Mouse (Mus musculus) CH12.LX (cell line): ENCODE measurements at regions not wholly inside any gene's neighbourhood (a gene's known extent, or its start where the extent isn't known, plus 50 kb on each side); places are given as distances from the start of the nearest gene placed in this dataset.

Experiments
- CTCF ChIP-seq, 2 experiments: IDR thresholded peaks in 1 of 2; conservative IDR thresholded peaks in 1 of 2; 2 replicates each; pipeline ENCODE4 v1.5.1; 2011 to 2012; ENCODE audit warnings: low read depth in 2 of 2, low read length in 2 of 2, improper control_type of control experiment in 1 of 2, inconsistent platforms in 1 of 2, mild to moderate bottlenecking in 1 of 2, moderate library complexity in 1 of 2
- KAT2A ChIP-seq: IDR thresholded peaks from 2 replicates; pipeline ENCODE4 v1.6.1; 2012; ENCODE audit warnings: low read length, improper control_type of control experiment, inconsistent platforms; ENCODE audit not compliant: insufficient replicate concordance
- NELFE ChIP-seq: IDR thresholded peaks from 2 replicates; pipeline ENCODE4 v1.6.1; 2011; ENCODE audit warnings: low read depth, low read length, improper control_type of control experiment
- PAX5 ChIP-seq: IDR thresholded peaks from 2 replicates; pipeline ENCODE4 v1.6.1; 2012; ENCODE audit warnings: low read length, inconsistent platforms, mixed read lengths
- POLR2A ChIP-seq: IDR thresholded peaks from 2 replicates; pipeline ENCODE4 v1.6.1; 2011; ENCODE audit warnings: low read depth, mild to moderate bottlenecking, improper control_type of control experiment, low read length
- POLR2AphosphoS2 ChIP-seq: IDR thresholded peaks from 2 replicates; pipeline ENCODE4 v1.6.1; 2011; ENCODE audit warnings: low read depth, low read length, improper control_type of control experiment
- SMC3 ChIP-seq: IDR thresholded peaks from 2 replicates; pipeline ENCODE4 v1.6.1; 2011; ENCODE audit warnings: low read depth, low read length, improper control_type of control experiment

- TF ChIP-seq CTCF (conservative IDR thresholded peaks at IDR 0.05 in 1 of 2, IDR thresholded peaks at IDR 0.05 in 1 of 2; ENCODE audit: low read depth in 2 of 2, low read length in 2 of 2), result no peak
- no peak for TF ChIP-seq KAT2A
- TF ChIP-seq POLR2A, result no peak
- TF ChIP-seq SMC3, result no peak
- no peak for TF ChIP-seq POLR2AphosphoS2
- no peak for TF ChIP-seq PAX5
- no peak for TF ChIP-seq NELFE
Measured at GRCm38 (mm10) chr16:50814626-50815025, 223.7 kb upstream of the Ccdc54 start.
